Mouse (Mus musculus) heart, adult 2 months (tissue): ENCODE measurements around the gene Nol6. TPM values are rescaled to one million over a fixed set of nuclear protein-coding genes. Genes with fewer than 3 reads are reported as not detected.

ENCODE experiments used
- DNase-seq, 2 experiments: peaks; one replicate each; pipeline ENCODE4 v3.0.0; 2021
- H3K27ac ChIP-seq: fragments of 200-600 bp; 2 replicates; pipeline ENCODE4 v1.8.1; 2022
- H3K27me3 ChIP-seq: fragments of 200-500 bp; 2 replicates; pipeline ENCODE4 v1.6.1; 2012; ENCODE audit warnings: mild to moderate bottlenecking, low read length, inconsistent platforms, mixed read lengths; ENCODE audit not compliant: control insufficient read depth, insufficient read depth
- H3K36me3 ChIP-seq: fragments of 200-500 bp; 2 replicates; pipeline ENCODE4 v1.6.1; 2012; ENCODE audit warnings: low read length, inconsistent platforms; ENCODE audit not compliant: control insufficient read depth, insufficient read depth
- H3K4me1 ChIP-seq: fragments of 200-500 bp; 2 replicates; pipeline ENCODE4 v1.6.1; 2011; ENCODE audit warnings: low read length; ENCODE audit not compliant: control insufficient read depth, insufficient read depth
- H3K4me3 ChIP-seq: fragments of 200-600 bp; 2 replicates; pipeline ENCODE4 v1.8.1; 2022
- H3K79me2 ChIP-seq: fragments of 200-500 bp; replicated peaks from 2 replicates; pipeline ENCODE4 v1.6.1; 2012; ENCODE audit warnings: mild to moderate bottlenecking, inconsistent platforms, low read length, moderate library complexity, mixed read lengths; ENCODE audit not compliant: control insufficient read depth, insufficient read depth
- H3K9ac ChIP-seq: fragments of 200-500 bp; 2 replicates; pipeline ENCODE4 v1.6.1; 2012; ENCODE audit warnings: low read depth, mild to moderate bottlenecking, control low read depth, inconsistent platforms, low read length, mixed read lengths
- CTCF ChIP-seq: fragments of 200-600 bp; IDR thresholded peaks from 2 replicates; pipeline ENCODE4 v1.8.1; 2022; ENCODE audit warnings: antibody characterized with exemption, mild to moderate bottlenecking, moderate library complexity
- EP300 ChIP-seq: fragments of 200-500 bp; IDR thresholded peaks from 2 replicates; pipeline ENCODE4 v1.6.1; 2011; ENCODE audit warnings: low read depth, low read length, control low read depth; ENCODE audit not compliant: insufficient read depth
- POLR2A ChIP-seq: fragments of 200-500 bp; IDR thresholded peaks from 2 replicates; pipeline ENCODE4 v1.6.1; 2011; ENCODE audit warnings: mild to moderate bottlenecking, low read depth, low read length, control low read depth; ENCODE audit not compliant: insufficient read depth
- WGBS: fragments of 180-500 bp; shearing (Covaris S2); methylation state at CpG from one replicate; pipeline ENCODE4 v1.1.7; 2018; 5-methylcytosine and 5-hydroxymethylcytosine counted together
- intact Hi-C: fragments of 180-260 bp; cut with DNase I; formaldehyde crosslinking; loops from one replicate; pipeline ENCODE4 v1.15.1; 2025
- polyA plus RNA-seq: library from polyadenylated mRNA; depleted of rRNA; stranded (reverse); fragments of >200 nt; gene quantifications from 2 replicates; pipeline ENCODE4 v1.2.3, GENCODE M21; 2012
- total RNA-seq, 2 experiments: library from RNA; stranded (reverse); gene quantifications; 2 replicates each; pipeline ENCODE4 v1.2.3; 2021

The Nol6 gene
- total and polyA plus RNA-seq, 3 experiments: 14.9 to 17.6 (median 16.4) TPM

- TF ChIP-seq EP300 (no peak), CTCF (no peak), POLR2A (no peak)
- DNase-seq: no peak
- Histone ChIP-seq H3K79me2 (no peaks in the 10 kb centered on the region), H3K27me3 (no peaks in the 10 kb centered on the region), H3K4me3 (no peak overlapping the region), H3K27ac (no peak overlapping the region), H3K4me1 (no peaks in the 10 kb centered on the region), H3K36me3 (no peaks in the 10 kb centered on the region), H3K9ac (no peak overlapping the region)
- WGBS: 72% methylated on average over 3 of the region's 3 CpGs
- intact Hi-C loops: no loop called here
Observed at GRCm38 (mm10) chr4:41116817-41117216, 7.4 kb downstream of the Nol6 start.

DNA sequence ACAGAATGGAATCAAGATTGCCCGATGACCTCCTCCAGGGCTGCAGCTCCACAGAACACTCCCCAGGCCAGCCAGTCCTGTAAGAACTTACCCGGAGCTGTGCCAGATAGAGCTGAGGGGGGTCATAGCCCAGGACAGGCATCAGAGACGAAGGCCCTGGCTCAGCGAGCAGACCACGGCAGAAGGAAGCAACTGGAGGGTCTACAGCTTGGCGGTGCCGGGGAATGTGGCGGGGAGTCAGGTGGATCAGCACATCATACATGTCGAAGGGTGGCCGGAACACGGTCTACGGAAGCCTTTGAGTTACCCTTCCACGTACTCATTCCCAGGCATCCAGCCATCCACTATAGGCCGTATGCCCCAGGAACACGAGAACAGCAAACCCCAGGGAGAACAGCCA is 8.5 kb downstream of the Nol6 start:
- H3K9ac ChIP-seq: no peak overlapping the region
- no peaks in the 10 kb centered on the region for H3K4me1 ChIP-seq
- H3K27me3 ChIP-seq: no peaks in the 10 kb centered on the region
- H3K79me2 ChIP-seq: no peaks in the 10 kb centered on the region
- no peak overlapping the region for H3K27ac ChIP-seq
- intact Hi-C loops: no loop called here
- H3K36me3 ChIP-seq: no peaks in the 10 kb centered on the region
- 94% methylated on average over 15 of the region's 15 CpGs for WGBS
- no peak for DNase-seq
- TF ChIP-seq EP300 (no peak), CTCF (no peak), POLR2A (no peak)
- H3K4me3 ChIP-seq: no peak overlapping the region

GRCm38 (mm10) chr4:41115074-41115473 is 9.2 kb downstream of the Nol6 start:
- WGBS: 91% methylated on average over 6 of the region's 6 CpGs
- Histone ChIP-seq H3K27me3 (no peaks in the 10 kb centered on the region), H3K27ac (no peak overlapping the region), H3K9ac (no peak overlapping the region), H3K79me2 (no peaks in the 10 kb centered on the region), H3K4me3 (no peak overlapping the region), H3K4me1 (no peaks in the 10 kb centered on the region), H3K36me3 (no peaks in the 10 kb centered on the region)
- no peak for DNase-seq
- intact Hi-C loops: no loop called here
- TF ChIP-seq POLR2A: no peak
- TF ChIP-seq EP300: no peak
- no peak for TF ChIP-seq CTCF

DNA sequence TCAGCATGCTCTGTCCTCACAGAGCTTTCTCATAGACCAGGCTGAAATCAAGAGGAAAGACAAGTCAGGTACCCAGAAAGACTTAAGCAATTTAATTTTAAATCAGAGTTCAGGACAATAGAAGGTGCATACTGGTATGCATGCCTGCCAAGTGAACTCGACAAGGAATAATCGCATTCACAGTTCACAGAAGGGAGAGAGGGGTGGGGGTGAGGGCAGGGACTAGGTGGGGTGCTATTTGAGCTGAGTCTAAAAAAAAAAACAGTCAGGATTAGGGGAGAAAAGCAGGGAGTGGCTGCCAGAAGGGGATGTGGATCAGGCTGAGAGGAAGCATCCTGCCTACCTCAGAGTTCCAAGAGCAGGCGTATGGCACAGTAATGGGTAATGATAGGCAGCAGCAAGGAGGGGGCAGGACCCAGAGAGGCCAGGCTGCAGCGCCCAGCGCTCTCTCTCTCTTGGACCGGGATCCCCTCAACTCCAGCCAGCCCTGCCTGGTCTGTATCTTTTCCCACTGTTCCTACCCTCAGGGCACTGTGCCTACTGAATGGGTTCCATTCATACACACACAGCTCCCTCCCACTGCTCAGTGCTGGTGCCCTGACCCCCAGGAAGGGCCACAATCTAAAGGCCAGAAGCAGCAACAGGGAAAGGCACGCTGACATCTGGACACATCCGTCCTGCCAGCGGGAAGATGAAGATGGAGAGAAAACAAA is 9.7 kb downstream of the Nol6 start:
- no peak overlapping the region for H3K27ac ChIP-seq
- no peak overlapping the region for H3K9ac ChIP-seq
- 83% methylated on average over 9 of the region's 9 CpGs for WGBS
- intact Hi-C loops: no loop called here
- no peaks in the 10 kb centered on the region for H3K4me1 ChIP-seq
- H3K27me3 ChIP-seq: no peaks in the 10 kb centered on the region
- DNase-seq: no peak
- H3K4me3 ChIP-seq: no peak overlapping the region
- H3K36me3 ChIP-seq: no peaks in the 10 kb centered on the region
- H3K79me2 ChIP-seq: no peaks in the 10 kb centered on the region
- TF ChIP-seq POLR2A: no peak
- no peak for TF ChIP-seq CTCF
- no peak for TF ChIP-seq EP300

- TF ChIP-seq EP300: no peak
- no peak for TF ChIP-seq CTCF
- TF ChIP-seq POLR2A: no peak
- DNase-seq: no peak
- Histone ChIP-seq H3K79me2 (no peaks in the 10 kb centered on the region), H3K27me3 (no peaks in the 10 kb centered on the region), H3K27ac (no peak overlapping the region), H3K4me3 (no peak overlapping the region), H3K36me3 (no peaks in the 10 kb centered on the region), H3K4me1 (no peaks in the 10 kb centered on the region), H3K9ac (no peak overlapping the region)
- 48% methylated on average over 10 of the region's 10 CpGs for WGBS
- intact Hi-C loops: no loop called here
Observed at GRCm38 (mm10) chr4:41108717-41109425, 15.4 kb downstream of the Nol6 start.

DNA sequence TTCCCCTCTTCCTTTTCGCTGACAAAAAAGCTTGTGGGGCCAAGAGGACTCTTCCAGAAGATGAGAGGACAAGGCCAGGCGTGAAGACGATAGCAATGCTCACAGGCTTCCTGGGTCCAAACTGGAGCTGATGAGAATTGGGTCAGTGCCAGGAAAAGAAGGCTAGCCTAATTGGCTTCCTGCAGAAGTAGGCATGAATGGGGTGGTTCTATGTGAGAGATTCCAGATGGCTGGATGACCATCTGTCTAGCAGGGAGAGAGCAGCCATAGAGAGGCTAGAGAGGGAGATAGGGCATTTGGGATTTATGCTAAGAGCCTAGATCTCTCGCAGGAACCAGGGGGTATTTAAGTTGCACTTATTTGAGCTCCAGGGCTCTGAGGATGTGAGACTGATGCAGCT is 16.8 kb downstream of the Nol6 start:
- Histone ChIP-seq H3K9ac (no peak overlapping the region), H3K4me1 (no peaks in the 10 kb centered on the region), H3K27ac (no peak overlapping the region), H3K79me2 (no peaks in the 10 kb centered on the region), H3K27me3 (no peaks in the 10 kb centered on the region), H3K4me3 (no peak overlapping the region), H3K36me3 (no peaks in the 10 kb centered on the region)
- 56% methylated on average over 4 of the region's 4 CpGs for WGBS
- no peak for TF ChIP-seq EP300
- no peak for TF ChIP-seq POLR2A
- no peak for TF ChIP-seq CTCF
- DNase-seq: no peak
- intact Hi-C loops: no loop called here
